Comparison of ENCODE assay signal across 11 mouse cellular contexts in the genomic region with DNA sequence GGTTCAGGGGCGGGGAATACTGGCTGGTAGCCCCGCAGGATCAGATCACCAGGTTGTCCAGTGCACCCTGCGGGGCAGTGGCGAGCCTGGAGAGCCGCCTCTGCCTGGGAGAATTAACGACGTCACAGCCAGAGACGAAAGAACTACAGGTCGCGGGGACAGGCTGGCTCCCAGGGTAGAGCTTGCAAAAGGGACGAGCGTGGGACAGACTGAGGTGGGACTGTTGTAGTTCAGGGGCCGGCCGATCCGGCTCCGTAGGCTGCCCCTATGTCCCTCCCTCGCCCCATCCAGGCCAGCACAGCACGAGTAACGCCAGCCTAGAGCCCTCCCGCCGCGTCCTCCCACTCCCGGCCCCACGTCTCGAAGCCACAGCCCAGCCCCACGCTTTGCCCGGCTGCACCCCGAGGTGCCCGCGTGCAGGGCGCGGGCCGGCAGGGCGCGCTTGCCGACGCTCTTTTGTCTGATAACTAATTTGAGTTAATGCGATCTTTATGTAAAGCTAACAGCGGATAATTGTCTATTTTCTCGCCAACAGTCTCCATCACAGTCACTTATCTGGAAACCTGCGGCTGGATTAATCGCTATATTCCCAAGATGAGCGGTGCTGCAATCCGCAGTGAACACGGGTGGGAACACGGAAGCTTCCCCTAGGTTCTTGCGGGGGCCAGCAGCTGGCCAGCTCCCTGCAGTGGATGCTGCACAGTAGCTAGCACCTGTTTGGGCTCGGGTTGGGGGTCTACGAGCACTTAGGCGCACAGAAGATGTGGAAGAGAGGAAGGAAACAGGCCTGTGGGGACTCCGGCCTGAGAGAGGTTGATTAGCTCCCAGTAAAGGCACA. TPM values are rescaled to one million over a fixed set of nuclear protein-coding genes. Genes with fewer than 3 reads are reported as not detected.
DNase-seq lines count a peak whose midpoint lies in the region; ATAC-seq lines count a peak whose summit lies in the region.
"Had no signal": no experiment of that assay in that cellular context is flagged by ENCODE, and none has a peak within 500 bp of the region (broad histone marks: within the 10 kb centered on the region; RNA-seq: fewer than 3 reads in every experiment).

No protein-coding gene starts in this region.

- H3K4me2 ChIP-seq in kidney, embryonic 14.5 days (replicated peaks; ENCODE audit: low read depth, low read length) = peak overlapping the region; percentile 31
- H3K4me2 ChIP-seq in embryonic facial prominence, embryonic 14.5 days (ENCODE audit: low read depth, low read length) = peak overlapping the region; percentile 32
- H3K4me2 ChIP-seq in intestine, embryonic 14.5 days (ENCODE audit: low read length) = peak overlapping the region; percentile 25; the same call in 1 of the 2 replicates
- H3K4me2 ChIP-seq in neural tube, embryonic 14.5 days (ENCODE audit: low read depth, low read length) = peak overlapping the region; percentile 37

- no peaks in the 10 kb centered on the region for H3K9me3 ChIP-seq in kidney, embryonic 14.5 days (ENCODE audit: control insufficient read depth, low read length)
- H3K9me3 ChIP-seq in embryonic facial prominence, embryonic 14.5 days (ENCODE audit: control insufficient read depth, low read length) = peaks cover 4% of the 10 kb centered on the region; the same call in 1 of the 2 replicates
- no peaks in the 10 kb centered on the region for H3K9me3 ChIP-seq in intestine, embryonic 14.5 days (ENCODE audit: control insufficient read depth, low read length)
- no peaks in the 10 kb centered on the region for H3K9me3 ChIP-seq in neural tube, embryonic 14.5 days (ENCODE audit: control insufficient read depth, low read length)

- H3K4me3 ChIP-seq in kidney, embryonic 14.5 days (ENCODE audit: low read length) = peak overlapping the region; percentile 18; the same call in 1 of the 2 replicates
- peak overlapping the region; percentile 24 for H3K4me3 ChIP-seq in embryonic facial prominence, embryonic 14.5 days (ENCODE audit: low read depth, low read length)
- peak overlapping the region; percentile 4; the same call in 1 of the 2 replicates for H3K4me3 ChIP-seq in intestine, embryonic 14.5 days (ENCODE audit: low read depth, low read length)
- peak overlapping the region; percentile 16 for H3K4me3 ChIP-seq in neural tube, embryonic 14.5 days (ENCODE audit: low read depth, low read length)

- no peaks in the 10 kb centered on the region for H3K36me3 ChIP-seq in kidney, embryonic 14.5 days (ENCODE audit: control insufficient read depth, insufficient read depth, low read length)
- H3K36me3 ChIP-seq in embryonic facial prominence, embryonic 14.5 days (ENCODE audit: control insufficient read depth, insufficient read depth, low read length) = no peaks in the 10 kb centered on the region
- no peaks in the 10 kb centered on the region for H3K36me3 ChIP-seq in intestine, embryonic 14.5 days (ENCODE audit: control insufficient read depth, insufficient read depth, low read length)
- H3K36me3 ChIP-seq in neural tube, embryonic 14.5 days (ENCODE audit: control insufficient read depth, insufficient read depth, low read length) = no peaks in the 10 kb centered on the region

- peaks cover 84% of the 10 kb centered on the region for H3K27me3 ChIP-seq in kidney, embryonic 14.5 days (ENCODE audit: control insufficient read depth, insufficient read depth, low read length)
- H3K27me3 ChIP-seq in embryonic facial prominence, embryonic 14.5 days (replicated peaks; ENCODE audit: control insufficient read depth, insufficient read depth, low read length) = peaks cover 96% of the 10 kb centered on the region
- peaks cover 88% of the 10 kb centered on the region for H3K27me3 ChIP-seq in intestine, embryonic 14.5 days (replicated peaks; ENCODE audit: control insufficient read depth, insufficient read depth, low read length)
- H3K27me3 ChIP-seq in neural tube, embryonic 14.5 days (ENCODE audit: control insufficient read depth, insufficient read depth, low read length) = peaks cover 46% of the 10 kb centered on the region

- no peak overlapping the region for H3K27ac ChIP-seq in kidney, embryonic 14.5 days (ENCODE audit: low read depth, low read length)
- H3K27ac ChIP-seq in embryonic facial prominence, embryonic 14.5 days (replicated peaks; ENCODE audit: low read depth, low read length) = no peak overlapping the region
- no peak overlapping the region for H3K27ac ChIP-seq in intestine, embryonic 14.5 days (ENCODE audit: low read depth)
- peak overlapping the region; percentile 64 for H3K27ac ChIP-seq in neural tube, embryonic 14.5 days (ENCODE audit: low read depth, low read length)
- H3K27ac ChIP-seq: macrophage had no signal

- no peak for DNase-seq in kidney, postnatal 10 days
- DNase-seq in embryonic facial prominence, embryonic 14.5 days (ENCODE audit: low spot score) = no peak
- DNase-seq in intestine, embryonic 14.5 days (ENCODE audit: low spot score) = no peak
- no peak for DNase-seq in ovary, postnatal 36 days (ENCODE audit: low spot score)
- DNase-seq in urinary bladder, postnatal 4 days (ENCODE audit: low spot score in 2 of 2) = no peak
- DNase-seq in urinary bladder, postnatal 14 days (ENCODE audit: low spot score) = no peak
- DNase-seq: kidney, adult 18-20 months had no signal

- peak; percentile 68; the same call in 1 of the 2 replicates for ATAC-seq in kidney, embryonic 14.5 days (ENCODE audit: low FRiP score, low TSS enrichment)
- peak; percentile 44; the same call in 1 of the 2 replicates for ATAC-seq in embryonic facial prominence, embryonic 14.5 days (ENCODE audit: low read depth)
- no peak for ATAC-seq in intestine, embryonic 14.5 days (replicated peaks; ENCODE audit: low FRiP score, low TSS enrichment, low read depth)
- peak; percentile 41 for ATAC-seq in neural tube, embryonic 14.5 days (ENCODE audit: low read depth)
- ATAC-seq: Patski had no signal

- 1% methylated on average over 51 of the region's 51 CpGs for WGBS in kidney, embryonic 14.5 days
- 2% methylated on average over 43 of the region's 51 CpGs for WGBS in embryonic facial prominence, embryonic 14.5 days
- 3% methylated on average over 51 of the region's 51 CpGs for WGBS in intestine, embryonic 14.5 days
- WGBS in neural tube, embryonic 14.5 days = 2% methylated on average over 51 of the region's 51 CpGs

- no peak overlapping the region; the same call in 1 of the 2 replicates for H3K9ac ChIP-seq in kidney, embryonic 14.5 days (ENCODE audit: low read depth, low read length)
- H3K9ac ChIP-seq in embryonic facial prominence, embryonic 14.5 days (ENCODE audit: low read depth, low read length) = no peak overlapping the region
- no peak overlapping the region for H3K9ac ChIP-seq in intestine, embryonic 14.5 days (ENCODE audit: low read length)
- H3K9ac ChIP-seq in neural tube, embryonic 14.5 days (replicated peaks; ENCODE audit: low read depth, low read length) = 0 out of 2 replicates have a peak overlapping the region, but pooled peaks have one; percentile 22

- 0 out of 2 replicates have a peak, but pooled peaks cover 3% of the 10 kb centered on the region for H3K4me1 ChIP-seq in kidney, embryonic 14.5 days (ENCODE audit: control insufficient read depth, insufficient read depth, low read length)
- no peaks in the 10 kb centered on the region for H3K4me1 ChIP-seq in embryonic facial prominence, embryonic 14.5 days (ENCODE audit: control insufficient read depth, insufficient read depth, low read length)
- H3K4me1 ChIP-seq in intestine, embryonic 14.5 days (replicated peaks; ENCODE audit: control insufficient read depth, insufficient read depth, low read length) = no peaks in the 10 kb centered on the region
- peaks cover 18% of the 10 kb centered on the region for H3K4me1 ChIP-seq in neural tube, embryonic 14.5 days (ENCODE audit: control insufficient read depth, insufficient read depth, low read length)

RNA-seq across cellular contexts. Expression of a gene that starts 36.0 kb away (rescaled TPM):
- polyA plus RNA-seq in kidney, embryonic 14.5 days (2014; fragmentation: Nextera tagmentation; extraction: Ambion mirVana) = not detected in 2 replicates
- polyA plus RNA-seq in embryonic facial prominence, embryonic 14.5 days (2014; fragmentation: Nextera tagmentation; extraction: Ambion mirVana) = not detected in 2 replicates
- polyA plus RNA-seq in intestine, embryonic 14.5 days (2014; fragmentation: Nextera tagmentation; extraction: Ambion mirVana) = 0.05 TPM in 1 of 2 replicates, not detected in the other
- polyA plus RNA-seq in neural tube, embryonic 14.5 days (2014; fragmentation: Nextera tagmentation; extraction: Ambion mirVana) = 0.93 and 1.1 TPM in 2 replicates
- polyA plus RNA-seq: macrophage, Patski had no signal
